Comparison of ENCODE assay signal across 7 mouse cellular contexts in genomic region chr5:122354492-122355067, GRCm38 (mm10). TPM values are rescaled to one million over a fixed set of nuclear protein-coding genes. Genes with fewer than 3 reads are reported as not detected.
DNase-seq lines count a peak whose midpoint lies in the region; ATAC-seq and TF ChIP-seq lines count a peak whose summit lies in the region.

No protein-coding gene starts in this region.

- no peak for TF ChIP-seq POLR2A in limb, embryonic 14.5 days (IDR thresholded peaks at IDR 0.05; ENCODE audit: borderline replicate concordance, extremely low read depth, insufficient read depth, insufficient read length)

- DNase-seq in limb, embryonic 14.5 days (ENCODE audit: low spot score): no peak
- DNase-seq in spleen, postnatal 10 days (ENCODE audit: low spot score in 2 of 2): no peak
- no peak for DNase-seq in retina, postnatal 1 day

- under 1% methylated on average over 33 of the region's 57 CpGs for WGBS in limb, embryonic 14.5 days
- under 1% methylated on average over 56 of the region's 57 CpGs for WGBS in stomach, embryonic 15.5 days

- H3K27me3 ChIP-seq in megakaryocyte, embryonic 14.5 days (replicated peaks): no peaks in the 10 kb centered on the region
- H3K27me3 ChIP-seq in erythroblast, embryonic 14.5 days (ENCODE audit: control insufficient read depth): no peaks in the 10 kb centered on the region
- no peaks in the 10 kb centered on the region for H3K27me3 ChIP-seq in limb, embryonic 14.5 days (ENCODE audit: control insufficient read depth, insufficient read depth, low read length)
- H3K27me3 ChIP-seq in stomach, embryonic 15.5 days (replicated peaks): no peaks in the 10 kb centered on the region

- ATAC-seq in megakaryocyte, adult 5-6 weeks (ENCODE audit: poor library complexity, severe bottlenecking): no peak
- peak; percentile 61 for ATAC-seq in limb, embryonic 14.5 days (ENCODE audit: low FRiP score, low read depth)
- peak; percentile 72 for ATAC-seq in stomach, embryonic 15.5 days (ENCODE audit: insufficient read depth, low FRiP score, low read depth)

- H3K36me3 ChIP-seq in megakaryocyte, embryonic 14.5 days (replicated peaks; ENCODE audit: low read length): peaks cover 17% of the 10 kb centered on the region
- peaks cover 5% of the 10 kb centered on the region for H3K36me3 ChIP-seq in erythroblast, embryonic 14.5 days (ENCODE audit: control insufficient read depth)
- H3K36me3 ChIP-seq in limb, embryonic 14.5 days (ENCODE audit: control insufficient read depth, insufficient read depth, low read length): peaks cover 4% of the 10 kb centered on the region; the same call in 1 of the 2 replicates
- no peaks in the 10 kb centered on the region for H3K36me3 ChIP-seq in stomach, embryonic 15.5 days

- H3K4me3 ChIP-seq in megakaryocyte, embryonic 14.5 days (replicated peaks): peak overlapping the region; percentile 97
- H3K4me3 ChIP-seq in erythroblast, embryonic 14.5 days (replicated peaks): peak overlapping the region; percentile 95
- H3K4me3 ChIP-seq in limb, embryonic 14.5 days (replicated peaks; ENCODE audit: low read length): peak overlapping the region; percentile 94
- peak overlapping the region; percentile 97 for H3K4me3 ChIP-seq in stomach, embryonic 15.5 days (replicated peaks)

- peak overlapping the region; percentile 91 for H3K9ac ChIP-seq in limb, embryonic 14.5 days (ENCODE audit: low read depth, low read length, severe bottlenecking)
- peak overlapping the region; percentile 82 for H3K9ac ChIP-seq in stomach, embryonic 15.5 days

- H3K4me2 ChIP-seq in limb, embryonic 14.5 days (replicated peaks; ENCODE audit: low read depth, low read length, severe bottlenecking): peak overlapping the region; percentile 79
- H3K4me2 ChIP-seq in stomach, embryonic 15.5 days: peak overlapping the region; percentile 75

- no peaks in the 10 kb centered on the region for H3K9me3 ChIP-seq in megakaryocyte, embryonic 14.5 days
- no peaks in the 10 kb centered on the region for H3K9me3 ChIP-seq in erythroblast, embryonic 14.5 days (ENCODE audit: control insufficient read depth, low read length)
- H3K9me3 ChIP-seq in limb, embryonic 14.5 days (ENCODE audit: control insufficient read depth, low read length): no peaks in the 10 kb centered on the region
- H3K9me3 ChIP-seq in stomach, embryonic 15.5 days: no peaks in the 10 kb centered on the region

- peaks cover 37% of the 10 kb centered on the region for H3K4me1 ChIP-seq in megakaryocyte, embryonic 14.5 days
- peaks cover 25% of the 10 kb centered on the region for H3K4me1 ChIP-seq in erythroblast, embryonic 14.5 days (ENCODE audit: control insufficient read depth)
- H3K4me1 ChIP-seq in limb, embryonic 14.5 days (ENCODE audit: control insufficient read depth, insufficient read depth, low read length): peaks cover 6% of the 10 kb centered on the region; the same call in 1 of the 2 replicates
- H3K4me1 ChIP-seq in stomach, embryonic 15.5 days: peaks cover 3% of the 10 kb centered on the region; the same call in 1 of the 2 replicates

- 0 out of 2 replicates have a peak overlapping the region, but pooled peaks have one; percentile 43 for H3K27ac ChIP-seq in limb, embryonic 14.5 days (replicated peaks; ENCODE audit: low read depth, low read length)
- peak overlapping the region; percentile 81 for H3K27ac ChIP-seq in stomach, embryonic 15.5 days

RNA-seq across cellular contexts. Expression of gene Vps29, which starts 0.4 kb away (rescaled TPM):
- polyA plus RNA-seq in megakaryocyte, embryonic 14.5 days (2012; ENCODE audit: insufficient read depth, low replicate concordance): 20.9 TPM in 1 of 2 replicates, not detected in the other
- 131 and 151 TPM in 2 replicates for total RNA-seq in megakaryocyte, adult 5-6 weeks (2015)
- 83.5 and 101 TPM in 2 replicates for total RNA-seq in megakaryocyte, adult 5-6 weeks (2017)
- polyA plus RNA-seq in erythroblast, embryonic 14.5 days (2012): 0.94 and 1.1 TPM in 2 replicates
- 90.6 and 106 TPM in 2 replicates for polyA plus RNA-seq in limb, embryonic 14.5 days (2012; rRNA removed)
- polyA plus RNA-seq in limb, embryonic 14.5 days (2014; fragmentation: Nextera tagmentation; extraction: Ambion mirVana): 212 and 216 TPM in 2 replicates
- polyA plus RNA-seq in stomach, embryonic 15.5 days (2015; fragmentation: Nextera tagmentation; extraction: Ambion mirVana): 218 and 229 TPM in 2 replicates

RNA-seq across cellular contexts. Expression of gene Rad9b, which starts 0.5 kb away (rescaled TPM):
- 0.25 TPM in 1 of 2 replicates, not detected in the other for polyA plus RNA-seq in megakaryocyte, embryonic 14.5 days (2012; ENCODE audit: insufficient read depth, low replicate concordance)
- 0.82 and 1.6 TPM in 2 replicates for total RNA-seq in megakaryocyte, adult 5-6 weeks (2015)
- 1.5 and 2.6 TPM in 2 replicates for total RNA-seq in megakaryocyte, adult 5-6 weeks (2017)
- 0.04 TPM in 1 of 2 replicates, not detected in the other for polyA plus RNA-seq in erythroblast, embryonic 14.5 days (2012)
- 17.3 and 19.1 TPM in 2 replicates for polyA plus RNA-seq in limb, embryonic 14.5 days (2012; rRNA removed)
- polyA plus RNA-seq in limb, embryonic 14.5 days (2014; fragmentation: Nextera tagmentation; extraction: Ambion mirVana): 9.7 and 10.0 TPM in 2 replicates
- 11.4 and 13.8 TPM in 2 replicates for polyA plus RNA-seq in stomach, embryonic 15.5 days (2015; fragmentation: Nextera tagmentation; extraction: Ambion mirVana)

RNA-seq across cellular contexts. Expression of gene Gpn3, which starts 17.1 kb away (rescaled TPM):
- polyA plus RNA-seq in megakaryocyte, embryonic 14.5 days (2012; ENCODE audit: insufficient read depth, low replicate concordance): 6.5 and 26.4 TPM in 2 replicates
- total RNA-seq in megakaryocyte, adult 5-6 weeks (2015): 27.0 and 32.5 TPM in 2 replicates
- 18.5 and 19.7 TPM in 2 replicates for total RNA-seq in megakaryocyte, adult 5-6 weeks (2017)
- polyA plus RNA-seq in erythroblast, embryonic 14.5 days (2012): 3.3 and 5.1 TPM in 2 replicates
- polyA plus RNA-seq in limb, embryonic 14.5 days (2012; rRNA removed): 73.1 and 74.2 TPM in 2 replicates
- 63.4 and 64.1 TPM in 2 replicates for polyA plus RNA-seq in limb, embryonic 14.5 days (2014; fragmentation: Nextera tagmentation; extraction: Ambion mirVana)
- 63.2 and 69.5 TPM in 2 replicates for polyA plus RNA-seq in stomach, embryonic 15.5 days (2015; fragmentation: Nextera tagmentation; extraction: Ambion mirVana)

RNA-seq across cellular contexts. Expression of gene Fam216a, which starts 17.6 kb away (rescaled TPM):
- polyA plus RNA-seq in megakaryocyte, embryonic 14.5 days (2012; ENCODE audit: insufficient read depth, low replicate concordance): 13.1 and 33.6 TPM in 2 replicates
- total RNA-seq in megakaryocyte, adult 5-6 weeks (2015): 7.2 and 7.6 TPM in 2 replicates
- total RNA-seq in megakaryocyte, adult 5-6 weeks (2017): 9.4 and 10.5 TPM in 2 replicates
- polyA plus RNA-seq in erythroblast, embryonic 14.5 days (2012): 3.0 and 3.2 TPM in 2 replicates
- polyA plus RNA-seq in limb, embryonic 14.5 days (2012; rRNA removed): 79.1 and 80.4 TPM in 2 replicates
- polyA plus RNA-seq in limb, embryonic 14.5 days (2014; fragmentation: Nextera tagmentation; extraction: Ambion mirVana): 78.1 and 82.8 TPM in 2 replicates
- polyA plus RNA-seq in stomach, embryonic 15.5 days (2015; fragmentation: Nextera tagmentation; extraction: Ambion mirVana): 54.7 and 59.1 TPM in 2 replicates

RNA-seq across cellular contexts. Expression of gene Arpc3, which starts 37.1 kb away (rescaled TPM):
- 10.4 and 49.2 TPM in 2 replicates for polyA plus RNA-seq in megakaryocyte, embryonic 14.5 days (2012; ENCODE audit: insufficient read depth, low replicate concordance)
- total RNA-seq in megakaryocyte, adult 5-6 weeks (2015): 319 and 422 TPM in 2 replicates
- total RNA-seq in megakaryocyte, adult 5-6 weeks (2017): 1,374 and 1,550 TPM in 2 replicates
- 3.9 and 4.1 TPM in 2 replicates for polyA plus RNA-seq in erythroblast, embryonic 14.5 days (2012)
- polyA plus RNA-seq in limb, embryonic 14.5 days (2012; rRNA removed): 180 and 241 TPM in 2 replicates
- 46.2 and 51.0 TPM in 2 replicates for polyA plus RNA-seq in limb, embryonic 14.5 days (2014; fragmentation: Nextera tagmentation; extraction: Ambion mirVana)
- polyA plus RNA-seq in stomach, embryonic 15.5 days (2015; fragmentation: Nextera tagmentation; extraction: Ambion mirVana): 142 and 148 TPM in 2 replicates
